Mouse (Mus musculus) liver, adult 2 months (tissue): ENCODE measurements around the gene Prf1. TPM values are rescaled to one million over a fixed set of nuclear protein-coding genes. Genes with fewer than 3 reads are reported as not detected.

Experiments used
- DNase-seq: peaks from one replicate; pipeline ENCODE4 v3.0.0-alpha.2; 2011; ENCODE audit warnings: low read depth, low spot score; ENCODE audit errors: extremely low read depth
- H3K27ac ChIP-seq: fragments of 200-500 bp; replicated peaks from 2 replicates; pipeline ENCODE4 v1.5.1; 2012; ENCODE audit warnings: low read depth, mild to moderate bottlenecking, control low read depth, inconsistent platforms, low read length; ENCODE audit not compliant: insufficient read depth
- H3K27me3 ChIP-seq: fragments of 200-500 bp; 2 replicates; pipeline ENCODE4 v1.6.1; 2012; ENCODE audit warnings: mild to moderate bottlenecking, moderate library complexity, low read length, inconsistent platforms; ENCODE audit not compliant: control insufficient read depth, insufficient read depth
- H3K36me3 ChIP-seq: fragments of 200-500 bp; 2 replicates; pipeline ENCODE4 v1.6.1; 2012; ENCODE audit warnings: low read length, inconsistent platforms; ENCODE audit not compliant: control insufficient read depth, insufficient read depth
- H3K4me1 ChIP-seq: fragments of 200-500 bp; 2 replicates; pipeline ENCODE4 v1.6.1; 2011; ENCODE audit warnings: low read length; ENCODE audit not compliant: control insufficient read depth, insufficient read depth
- H3K4me3 ChIP-seq: fragments of 200-500 bp; 2 replicates; pipeline ENCODE4 v1.5.1; 2011; ENCODE audit warnings: low read depth, mild to moderate bottlenecking, control low read depth, low read length, moderate library complexity; ENCODE audit not compliant: insufficient read depth
- H3K79me2 ChIP-seq: fragments of 200-500 bp; 2 replicates; pipeline ENCODE4 v1.6.1; 2012; ENCODE audit warnings: inconsistent platforms, mild to moderate bottlenecking, low read length, moderate library complexity; ENCODE audit not compliant: control insufficient read depth, insufficient read depth
- H3K9ac ChIP-seq: fragments of 200-500 bp; 2 replicates; pipeline ENCODE4 v1.6.1; 2012; ENCODE audit warnings: low read depth, mild to moderate bottlenecking, control low read depth, inconsistent platforms, low read length
- CTCF ChIP-seq: fragments of 200-500 bp; IDR thresholded peaks from 2 replicates; pipeline ENCODE4 v1.5.1; 2011; ENCODE audit warnings: low read depth, low read length, control low read depth
- POLR2A ChIP-seq: fragments of 200-500 bp; IDR thresholded peaks from 2 replicates; pipeline ENCODE4 v1.6.1; 2011; ENCODE audit warnings: low read length, control low read depth; ENCODE audit not compliant: insufficient read depth; ENCODE audit errors: extremely low read depth
- WGBS: fragments of 180-500 bp; shearing (Covaris S2); methylation state at CpG from one replicate; pipeline ENCODE4 v1.1.7; 2018; 5-methylcytosine and 5-hydroxymethylcytosine counted together
- polyA plus RNA-seq: library from polyadenylated mRNA; depleted of rRNA; stranded (reverse); fragments of >200 nt; gene quantifications from 2 replicates; pipeline ENCODE4 v1.2.3, GENCODE M21; 2012
- total RNA-seq: library from RNA; depleted of rRNA; stranded (reverse); fragments of >200 nt; gene quantifications from 2 replicates; pipeline ENCODE4 v1.2.3, GENCODE M21; 2014

Prf1 gene
- total and polyA plus RNA-seq, 2 experiments = 0.18 to 0.28 TPM

DNA sequence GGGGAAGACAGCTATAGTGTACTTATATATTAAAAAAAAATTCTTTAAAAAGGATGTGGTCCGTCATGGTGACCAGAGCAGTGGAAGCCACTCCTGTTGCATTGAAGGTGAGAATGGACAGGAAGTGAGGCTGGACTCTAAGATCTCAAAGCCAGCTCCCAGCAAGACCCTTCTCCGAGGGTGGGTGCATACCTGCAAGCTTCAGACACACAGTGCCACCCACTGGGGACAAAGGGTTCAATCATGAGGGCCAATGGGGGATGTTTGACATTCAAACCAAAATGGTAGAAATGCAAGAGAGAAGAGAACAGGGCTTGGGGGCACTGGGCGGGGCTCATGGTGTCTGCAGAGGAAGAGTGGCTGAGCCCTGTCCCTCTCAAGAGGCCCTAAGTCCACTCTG is 20.9 kb downstream of the Prf1 start:
- no peak for DNase-seq
- Histone ChIP-seq H3K4me1 (peaks cover 7% of the 10 kb centered on the region; the same call in 1 of the 2 replicates), H3K9ac (no peak overlapping the region), H3K27ac (no peak overlapping the region), H3K79me2 (no peaks in the 10 kb centered on the region), H3K27me3 (no peaks in the 10 kb centered on the region), H3K4me3 (no peak overlapping the region), H3K36me3 (peaks cover 3% of the 10 kb centered on the region; the same call in 1 of the 2 replicates)
- TF ChIP-seq CTCF (no peak), POLR2A (no peak)
- WGBS = 94% methylated on average over 3 of the region's 3 CpGs

DNA sequence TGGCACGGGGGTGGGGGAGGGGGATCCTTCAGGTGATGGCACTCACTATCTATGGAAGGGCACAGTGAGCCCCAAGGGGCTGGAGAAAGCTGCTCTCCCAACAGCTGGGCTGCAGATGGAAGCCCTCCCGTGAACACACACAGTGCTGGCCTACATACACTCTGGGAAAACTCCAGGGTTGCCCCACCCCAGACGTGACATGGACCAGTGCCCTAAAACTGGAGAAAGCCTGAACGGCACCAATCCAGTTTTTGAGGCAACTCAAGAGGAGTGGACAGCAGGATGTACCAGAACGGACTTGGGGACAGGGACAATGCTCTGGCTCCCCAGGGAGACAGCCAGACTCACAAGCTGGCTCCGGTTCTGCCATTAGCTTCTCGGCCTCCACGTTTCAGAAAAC is 27.1 kb downstream of the Prf1 start:
- H3K9ac ChIP-seq = no peak overlapping the region
- no peak overlapping the region for H3K4me3 ChIP-seq
- no peak overlapping the region for H3K27ac ChIP-seq
- peaks cover 12% of the 10 kb centered on the region for H3K4me1 ChIP-seq
- no peaks in the 10 kb centered on the region for H3K79me2 ChIP-seq
- TF ChIP-seq CTCF = no peak
- TF ChIP-seq POLR2A = no peak
- H3K36me3 ChIP-seq = no peaks in the 10 kb centered on the region; the same call in 1 of the 2 replicates
- H3K27me3 ChIP-seq = no peaks in the 10 kb centered on the region
- 87% methylated on average over 8 of the region's 8 CpGs for WGBS
- no peak for DNase-seq

DNA sequence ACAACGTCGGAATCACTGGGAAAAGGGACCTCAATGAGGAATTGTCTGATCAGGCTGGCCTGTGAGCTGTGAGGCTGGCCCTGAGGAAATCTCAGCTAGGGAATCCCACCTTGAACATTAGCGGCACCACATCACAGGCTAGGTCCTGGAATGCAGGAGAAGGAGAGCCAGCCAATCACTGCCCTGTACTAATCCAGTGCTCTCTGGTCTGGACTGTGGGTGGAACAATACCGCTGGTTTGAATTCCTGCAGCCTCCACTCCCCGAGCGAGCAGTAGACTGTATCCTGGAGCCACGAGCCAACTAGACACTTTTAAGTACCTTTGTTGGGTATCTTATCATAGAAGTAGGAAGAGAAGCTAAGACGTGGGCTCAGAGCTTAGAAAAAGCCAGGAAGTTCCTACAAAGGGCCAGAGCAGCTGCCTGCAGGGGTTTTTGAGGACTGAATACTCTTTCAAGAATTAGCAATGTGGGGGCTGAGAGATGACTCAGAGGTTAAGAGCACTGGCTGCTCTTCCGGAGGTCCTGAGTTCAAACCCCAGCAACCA is 28.2 kb downstream of the Prf1 start:
- H3K36me3 ChIP-seq = no peaks in the 10 kb centered on the region; the same call in 1 of the 2 replicates
- H3K79me2 ChIP-seq = no peaks in the 10 kb centered on the region
- peaks cover 12% of the 10 kb centered on the region for H3K4me1 ChIP-seq
- no peak for TF ChIP-seq CTCF
- TF ChIP-seq POLR2A = no peak
- no peak overlapping the region for H3K4me3 ChIP-seq
- DNase-seq = no peak
- WGBS = 77% methylated on average over 9 of the region's 9 CpGs
- no peak overlapping the region for H3K9ac ChIP-seq
- H3K27ac ChIP-seq = no peak overlapping the region
- no peaks in the 10 kb centered on the region for H3K27me3 ChIP-seq

DNA sequence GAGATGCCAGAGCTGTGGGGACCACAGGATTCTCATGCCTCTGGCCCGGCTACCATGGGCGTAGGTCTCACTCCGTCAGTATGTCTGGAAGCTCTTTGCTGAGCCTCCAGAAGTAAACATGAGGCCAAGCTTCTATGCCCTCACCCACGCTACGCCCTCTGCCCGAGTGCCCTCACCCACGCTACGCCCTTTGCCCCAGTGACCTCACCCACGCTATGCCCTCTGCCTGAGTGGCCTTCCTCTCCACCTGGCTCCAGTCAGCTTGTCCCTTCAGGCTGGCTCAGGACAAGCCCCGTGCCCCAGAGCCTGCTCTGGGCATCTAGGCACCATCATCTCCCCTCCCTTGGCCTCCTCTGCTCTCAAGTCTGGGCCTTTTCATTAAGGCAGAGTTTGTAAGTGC is 29.9 kb downstream of the Prf1 start:
- DNase-seq = peak; percentile 82
- H3K27me3 ChIP-seq = no peaks in the 10 kb centered on the region
- no peak overlapping the region for H3K9ac ChIP-seq
- H3K79me2 ChIP-seq = no peaks in the 10 kb centered on the region
- H3K4me1 ChIP-seq = peaks cover 12% of the 10 kb centered on the region
- no peaks in the 10 kb centered on the region; the same call in 1 of the 2 replicates for H3K36me3 ChIP-seq
- no peak overlapping the region for H3K4me3 ChIP-seq
- TF ChIP-seq POLR2A = no peak
- TF ChIP-seq CTCF = no peak
- whole genome bisulfite sequencing = 37% methylated on average over 10 of the region's 10 CpGs
- H3K27ac ChIP-seq = peak overlapping the region; percentile 10; the same call in 1 of the 2 replicates

DNA sequence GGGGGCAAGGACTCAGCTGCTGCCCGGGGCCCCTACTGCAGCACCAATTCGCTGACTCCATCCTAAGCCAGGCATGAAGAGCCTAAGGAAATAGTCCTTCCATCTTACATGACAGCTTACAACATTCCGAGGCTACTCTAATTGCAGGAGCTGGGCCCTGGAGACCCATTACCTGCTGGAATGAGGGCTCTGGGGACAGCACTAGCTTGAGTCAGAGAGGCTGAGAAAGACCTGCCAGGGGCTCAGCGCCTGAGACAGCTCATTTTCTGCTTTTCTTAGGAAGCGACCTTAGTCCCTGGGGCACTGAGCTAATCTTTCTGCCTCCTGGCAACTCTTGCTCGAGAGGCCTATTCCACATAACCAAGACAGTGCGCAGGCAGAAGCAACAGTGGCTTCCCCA is 31.3 kb downstream of the Prf1 start:
- Histone ChIP-seq H3K27ac (no peak overlapping the region), H3K79me2 (no peaks in the 10 kb centered on the region), H3K4me1 (peaks cover 12% of the 10 kb centered on the region), H3K4me3 (no peak overlapping the region), H3K36me3 (no peaks in the 10 kb centered on the region), H3K27me3 (no peaks in the 10 kb centered on the region), H3K9ac (no peak overlapping the region)
- DNase-seq = no peak
- no peak for TF ChIP-seq CTCF
- no peak for TF ChIP-seq POLR2A
- WGBS = 89% methylated on average over 7 of the region's 7 CpGs

DNA sequence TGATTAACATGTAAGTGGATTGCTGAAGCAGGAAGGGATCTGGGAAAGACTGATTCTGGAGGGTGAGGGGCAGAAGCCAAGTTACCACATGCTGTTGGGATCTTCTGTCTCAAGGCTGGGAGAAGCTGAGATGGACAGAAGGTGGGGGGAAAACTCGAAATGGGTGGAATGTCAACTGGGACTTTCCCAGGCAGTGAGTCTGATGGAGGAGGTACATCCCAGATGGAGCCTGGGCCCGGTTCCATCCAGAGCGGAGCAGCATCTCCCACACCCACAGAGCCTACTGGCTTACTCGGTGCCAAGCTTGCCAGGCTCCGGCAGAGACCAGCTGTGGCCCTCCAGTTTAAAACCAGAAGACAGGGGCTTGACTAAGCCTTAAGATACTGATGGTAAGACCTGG is 33.4 kb downstream of the Prf1 start:
- no peak for TF ChIP-seq POLR2A
- no peak for TF ChIP-seq CTCF
- Histone ChIP-seq H3K9ac (no peak overlapping the region), H3K79me2 (no peaks in the 10 kb centered on the region), H3K36me3 (no peaks in the 10 kb centered on the region), H3K4me1 (peaks cover 12% of the 10 kb centered on the region), H3K27me3 (no peaks in the 10 kb centered on the region), H3K27ac (no peak overlapping the region), H3K4me3 (no peak overlapping the region)
- DNase-seq = no peak
- 87% methylated on average over 5 of the region's 5 CpGs for WGBS
